Mouse (Mus musculus): ENCODE results near the gene Gm17018.
A peak's percentile ranks its signal among the peaks of the same experiment; 100 is the strongest.

Gm17018 gene

GRCm38 (mm10) chr19:45560153-45560890, at the start of gene Gm17018, which contains the start of gene Poll:
Gene Gm17018 (plus strand): TSS chr19:45560615.
Gene Poll (minus strand): TSS chr19:45560531.
- DNase-seq (ENCODE audit: low spot score in 2 of 2): peak; percentile 72 to 86

- DNase-seq (ENCODE audit: low spot score in 2 of 2): no peak
Measured at GRCm38 (mm10) chr19:45510680-45511079, 49.7 kb upstream of the Gm17018 start.

- DNase-seq (ENCODE audit: low spot score in 2 of 2): no peak
Measured at GRCm38 (mm10) chr19:45511406-45511805, 49.0 kb upstream of the Gm17018 start.

- no peak for DNase-seq (ENCODE audit: low spot score in 2 of 2)
Measured at GRCm38 (mm10) chr19:45515341-45515740, 45.1 kb upstream of the Gm17018 start.

GRCm38 (mm10) chr19:45516264-45516663, 44.2 kb upstream of the Gm17018 start:
- no peak for DNase-seq (ENCODE audit: low spot score in 2 of 2)

GRCm38 (mm10) chr19:45527382-45527781, 33.0 kb upstream of the Gm17018 start:
- DNase-seq (ENCODE audit: low spot score in 2 of 2): no peak

GRCm38 (mm10) chr19:45527931-45528534, 32.4 kb upstream of the Gm17018 start:
- no peak for DNase-seq (ENCODE audit: low spot score in 2 of 2)

DNA sequence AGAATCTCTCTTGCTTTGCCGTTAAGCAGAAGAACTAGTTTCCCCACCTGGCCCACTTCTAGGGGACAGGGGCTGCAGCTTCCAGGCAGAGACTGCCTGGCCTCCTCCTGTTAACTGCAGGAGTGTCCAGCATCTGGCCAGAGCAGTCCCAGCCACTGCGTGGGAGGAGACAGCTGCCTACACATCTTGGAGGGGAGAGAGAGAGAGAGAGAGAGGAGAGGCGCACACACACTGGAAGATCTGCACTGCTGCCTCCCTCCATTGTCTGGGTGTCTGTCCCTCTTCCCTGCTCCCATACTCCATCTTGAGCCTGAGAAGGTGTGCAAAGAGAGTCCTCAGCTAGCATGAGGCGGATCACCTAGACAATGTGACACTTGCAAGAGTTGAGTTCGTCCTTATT, 31.1 kb upstream of the Gm17018 start:
- no peak for DNase-seq (ENCODE audit: low spot score in 2 of 2)

DNA sequence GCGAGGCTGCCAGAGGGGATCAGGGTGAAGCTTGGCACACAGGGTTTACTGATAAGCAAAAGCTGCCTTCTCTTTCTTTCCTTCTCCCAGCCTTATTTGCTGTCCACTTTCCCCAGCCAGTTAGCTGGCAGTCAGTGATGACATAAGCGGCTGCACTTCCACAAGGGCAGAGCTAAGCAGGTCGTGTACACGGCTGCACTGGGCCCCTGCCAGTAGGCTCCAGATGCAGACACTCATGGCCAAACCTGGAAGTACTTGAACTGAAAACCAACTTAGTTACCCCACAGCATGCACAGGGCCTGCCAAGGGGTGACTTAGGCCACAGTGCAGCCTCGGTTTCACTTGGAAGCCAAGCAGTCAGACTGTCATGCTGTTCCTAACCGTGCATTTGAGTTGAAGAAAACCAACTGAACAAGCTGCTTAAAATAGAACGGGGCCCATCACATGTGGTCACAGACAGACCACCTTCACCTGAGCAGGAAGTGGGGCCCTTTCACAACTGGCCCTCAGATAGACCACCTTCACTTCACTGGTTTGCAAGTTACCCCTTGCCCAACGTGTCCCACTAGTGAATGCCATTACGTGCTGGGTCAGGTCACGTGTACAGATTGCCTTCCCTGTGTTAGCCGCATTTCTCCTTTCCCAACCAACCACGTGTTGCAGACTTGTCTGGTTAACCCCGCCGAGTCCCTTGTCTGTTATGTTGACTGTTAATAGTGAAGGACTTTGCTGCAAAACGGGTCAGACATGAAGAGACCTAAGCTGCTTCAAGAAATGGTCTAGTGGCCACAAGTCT, 30.0 kb upstream of the Gm17018 start:
- no peak for DNase-seq (ENCODE audit: low spot score in 2 of 2)

- no peak for DNase-seq (ENCODE audit: low spot score in 2 of 2)
Measured at GRCm38 (mm10) chr19:45531554-45531953, 28.9 kb upstream of the Gm17018 start.

DNA sequence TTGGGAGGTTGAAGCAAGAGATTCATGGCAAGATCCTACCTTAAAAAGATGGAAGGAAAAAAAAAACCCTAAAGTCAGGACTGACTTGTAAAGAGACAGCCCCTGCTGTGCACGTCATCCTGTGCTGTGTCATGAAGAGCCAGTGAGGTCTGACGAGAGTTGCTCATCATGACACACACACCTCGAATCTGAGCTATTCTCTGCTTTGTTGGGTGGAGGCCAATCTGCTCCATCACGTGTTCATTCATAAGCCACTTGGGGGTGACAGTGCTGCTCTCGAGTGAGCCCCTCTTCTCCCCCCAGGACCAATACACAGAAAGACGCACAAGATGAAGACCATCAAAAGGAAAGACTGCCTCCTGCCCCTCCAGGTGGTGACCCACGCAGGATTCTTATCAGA, 26.8 kb upstream of the Gm17018 start:
- DNase-seq (ENCODE audit: low spot score in 2 of 2): no peak

DNA sequence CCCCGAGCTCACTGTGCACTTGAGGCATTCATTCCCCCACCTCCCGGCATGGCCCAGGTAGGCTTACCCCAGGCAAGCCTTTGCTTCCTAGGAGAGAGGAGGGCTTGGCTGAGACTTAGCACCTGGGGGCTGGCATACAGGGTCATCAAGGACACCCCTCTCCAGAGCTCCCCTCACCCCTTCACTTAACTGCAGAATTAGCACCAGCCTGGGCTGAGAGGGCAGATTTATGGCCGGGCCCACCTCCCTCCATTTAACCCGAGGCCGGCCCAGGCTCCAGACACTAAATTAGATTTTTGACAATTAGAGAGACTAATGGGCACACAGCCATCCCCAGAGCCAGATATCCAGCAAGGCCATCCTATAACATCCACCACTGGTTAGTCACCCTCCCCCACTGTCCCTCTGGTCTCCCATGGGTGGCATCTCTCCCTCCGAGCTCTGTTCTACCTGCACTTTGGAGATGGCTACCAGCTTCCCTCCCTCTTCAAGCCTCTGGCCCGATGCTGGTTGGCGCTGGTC, 25.1 kb upstream of the Gm17018 start:
- no peak for DNase-seq (ENCODE audit: low spot score in 2 of 2)

DNA sequence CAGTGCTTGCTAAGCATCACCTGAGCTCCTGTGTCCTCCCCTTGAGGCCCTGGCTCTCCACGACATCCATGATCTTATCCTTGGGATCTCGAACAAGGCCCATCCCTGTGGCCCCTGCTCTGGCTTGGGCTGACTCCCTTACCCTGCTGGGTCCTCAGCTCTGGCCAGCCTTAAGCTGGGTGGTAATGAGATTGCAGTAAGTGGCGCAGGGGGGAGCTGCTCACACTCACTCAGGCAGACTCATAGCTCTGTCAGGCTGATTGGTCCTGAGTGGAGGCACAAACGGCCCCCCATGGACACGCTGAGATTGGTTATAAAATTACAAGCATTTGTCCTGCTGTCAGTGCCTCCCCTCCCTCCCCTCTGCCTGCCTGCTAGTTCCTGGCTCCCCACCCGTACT, 24.5 kb upstream of the Gm17018 start:
- DNase-seq (ENCODE audit: low spot score in 2 of 2): no peak

GRCm38 (mm10) chr19:45537505-45537904, 22.9 kb upstream of the Gm17018 start:
- peak; percentile 59 to 77 for DNase-seq (ENCODE audit: low spot score in 2 of 2)

DNA sequence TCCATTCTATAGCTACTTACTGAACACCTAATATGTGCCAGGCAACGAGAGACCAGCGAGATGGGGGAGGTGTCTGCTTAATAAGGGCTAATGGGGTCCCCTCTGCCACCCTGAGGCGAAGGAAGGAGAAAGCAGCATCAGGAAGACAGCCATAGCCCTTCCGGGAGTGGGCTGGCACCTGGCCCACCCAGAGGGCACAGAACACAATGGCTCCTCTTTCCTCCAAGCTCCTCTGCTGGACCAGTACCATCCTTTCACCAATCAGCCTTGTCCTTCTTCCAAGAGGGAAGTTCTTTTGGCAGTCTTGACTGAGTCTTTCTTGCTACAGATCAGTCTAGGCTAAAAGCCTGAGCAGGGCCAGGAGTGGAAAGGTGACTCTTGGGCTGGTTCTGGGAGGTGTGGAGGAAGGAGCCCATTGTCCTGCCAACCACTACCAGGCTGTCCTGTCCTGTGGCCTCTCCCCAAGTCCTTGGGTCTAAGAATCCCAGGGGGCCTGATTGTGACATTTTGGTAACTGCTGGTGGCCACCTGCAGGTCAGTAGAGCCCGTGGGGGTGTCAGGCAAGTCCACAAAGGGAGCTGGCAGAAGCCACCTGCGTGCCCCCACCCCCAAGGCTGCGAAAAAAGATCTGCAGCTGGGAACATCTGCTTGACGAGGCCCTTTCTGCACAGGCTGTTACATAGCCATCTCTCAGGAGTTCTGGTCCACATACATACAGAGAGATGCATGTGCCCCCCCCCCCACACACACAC, 19.6 kb upstream of the Gm17018 start:
- no peak for DNase-seq (ENCODE audit: low spot score in 2 of 2)

DNA sequence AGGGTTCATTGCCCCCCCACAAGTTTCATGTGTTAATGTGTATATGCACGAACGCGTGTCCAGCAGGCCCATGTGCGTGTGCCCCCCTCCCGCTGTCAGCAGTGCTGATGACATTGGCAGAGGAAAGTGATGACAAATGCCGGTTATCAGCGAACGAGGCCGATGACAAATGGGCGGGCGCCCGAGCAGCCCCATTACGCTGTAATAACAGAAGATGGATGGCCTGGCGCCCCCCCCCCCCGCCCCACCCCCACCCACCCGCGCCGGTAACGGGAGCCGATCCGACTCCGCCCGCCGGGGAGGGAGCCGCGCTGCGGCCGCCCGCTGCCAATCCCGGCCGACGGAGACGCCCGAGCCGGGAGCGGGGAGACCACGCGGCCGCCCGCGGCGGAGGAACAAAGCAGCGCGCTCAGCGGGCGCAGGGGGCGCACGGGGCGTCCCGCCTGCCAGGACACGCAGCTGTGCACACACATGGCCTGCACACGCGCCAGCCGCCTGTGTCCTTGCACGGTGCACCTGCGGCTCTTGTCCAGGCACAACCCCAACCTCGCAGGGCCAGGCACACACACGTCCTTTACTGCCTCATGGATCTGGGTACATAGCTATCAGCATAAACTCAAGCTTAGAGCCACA, 18.9 kb upstream of the Gm17018 start:
- DNase-seq (ENCODE audit: low spot score in 2 of 2): peak in 1 of 2 experiments; percentile 53

- no peak for DNase-seq (ENCODE audit: low spot score in 2 of 2)
Measured at GRCm38 (mm10) chr19:45542061-45542460, 18.4 kb upstream of the Gm17018 start.

DNA sequence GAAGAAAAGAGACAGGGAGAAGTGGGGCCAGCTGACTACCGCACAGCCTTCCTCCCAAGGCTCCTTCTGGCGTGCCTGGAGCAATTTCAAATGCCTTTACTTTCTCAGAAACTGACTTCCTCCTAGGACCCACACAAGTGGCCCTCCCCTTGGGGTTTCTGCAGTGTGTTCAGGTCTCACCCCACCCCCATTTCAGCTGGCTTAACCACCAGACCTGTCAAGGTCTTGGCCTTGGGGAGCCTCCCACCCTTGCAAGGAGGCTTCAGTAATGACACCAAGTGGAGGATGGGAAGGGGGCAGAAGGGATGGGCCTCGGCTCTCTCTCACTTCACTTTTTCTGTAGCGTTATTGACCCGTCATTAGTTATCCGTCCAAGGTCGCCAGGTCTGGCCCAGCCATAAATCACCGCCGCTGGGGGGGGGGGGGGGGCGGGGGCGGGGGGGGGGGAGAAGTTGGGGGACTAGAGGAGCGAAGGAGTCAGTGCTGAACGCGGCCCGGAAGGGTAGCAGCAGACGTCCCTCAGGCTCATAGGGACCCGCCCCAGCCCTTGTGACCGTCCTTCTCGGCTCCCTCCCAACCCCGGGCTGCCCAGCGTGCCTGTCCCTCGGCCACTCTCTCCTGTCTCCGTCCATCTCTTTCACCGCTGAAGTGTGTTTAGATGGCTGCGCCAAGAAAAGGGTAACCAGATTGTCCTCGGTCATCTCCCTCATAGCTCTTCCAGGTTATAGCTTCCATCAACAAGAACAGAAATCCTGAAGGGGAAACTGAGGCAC, 16.1 kb upstream of the Gm17018 start:
- DNase-seq (ENCODE audit: low spot score in 2 of 2): peak in 1 of 2 experiments; percentile 40

GRCm38 (mm10) chr19:45544925-45545321, 15.5 kb upstream of the Gm17018 start:
- DNase-seq (ENCODE audit: low spot score in 2 of 2): peak; percentile 76 to 82

DNA sequence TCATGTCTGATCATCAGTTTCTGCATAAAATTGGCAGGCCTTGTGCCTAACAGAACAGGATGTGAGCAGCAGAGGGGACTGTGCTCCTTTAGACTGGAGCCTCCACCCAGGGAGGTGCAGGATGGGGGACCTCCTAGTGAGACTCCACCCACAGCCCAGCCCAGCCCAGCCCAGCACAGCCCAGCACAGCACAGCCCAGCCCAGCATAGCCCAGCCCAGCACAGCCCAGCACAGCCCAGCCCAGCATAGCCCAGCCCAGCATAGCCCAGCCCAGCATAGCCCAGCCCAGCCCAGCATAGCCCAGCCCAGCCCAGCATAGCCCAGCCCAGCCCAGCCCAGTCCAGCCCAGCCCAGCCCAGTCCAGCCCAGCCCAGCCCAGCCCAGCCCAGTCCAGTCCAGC, 12.2 kb upstream of the Gm17018 start:
- DNase-seq (ENCODE audit: low spot score in 2 of 2): peak in 1 of 2 experiments; percentile 30
